Mouse (Mus musculus): ENCODE data around the gene Dnajc15. TPM values are rescaled to one million over a fixed set of nuclear protein-coding genes. Genes with fewer than 3 reads are reported as not detected.

Dnajc15 gene
- polyA plus RNA-seq, 1 experiment from 2014 or later = 86.3 TPM

GRCm38 (mm10) chr14:77795240-77795639 lies 79.7 kb downstream of the Dnajc15 start:
- H3K4me2 ChIP-seq (replicated peaks; ENCODE audit: low read depth) = no peak overlapping the region
- H3K4me1 ChIP-seq (replicated peaks; ENCODE audit: control insufficient read depth, insufficient read depth, low read length) = no peaks in the 10 kb centered on the region
- no peaks in the 10 kb centered on the region for H3K36me3 ChIP-seq (ENCODE audit: control insufficient read depth, insufficient read depth)
- no peaks in the 10 kb centered on the region for H3K9me3 ChIP-seq (ENCODE audit: control insufficient read depth)
- H3K27ac ChIP-seq (ENCODE audit: low read depth, low read length) = no peak overlapping the region
- H3K27me3 ChIP-seq (replicated peaks; ENCODE audit: control insufficient read depth, insufficient read depth, low read length) = no peaks in the 10 kb centered on the region
- no peak for ATAC-seq
- WGBS = 79% methylated on average over 5 of the region's 5 CpGs
- TF ChIP-seq CTCF (IDR thresholded peaks at IDR 0.05; ENCODE audit: low read depth) = no peak
- H3K9ac ChIP-seq (ENCODE audit: low read depth, low read length) = no peak overlapping the region
- H3K4me3 ChIP-seq (ENCODE audit: low read depth, low read length) = no peak overlapping the region

- no peak overlapping the region for H3K9ac ChIP-seq (ENCODE audit: low read depth, low read length)
- no peak for ATAC-seq
- 45% methylated on average over 7 of the region's 7 CpGs for WGBS
- TF ChIP-seq CTCF (IDR thresholded peaks at IDR 0.05; ENCODE audit: low read depth) = no peak
- no peaks in the 10 kb centered on the region for H3K36me3 ChIP-seq (ENCODE audit: control insufficient read depth, insufficient read depth)
- H3K4me2 ChIP-seq (replicated peaks; ENCODE audit: low read depth) = no peak overlapping the region
- H3K27me3 ChIP-seq (replicated peaks; ENCODE audit: control insufficient read depth, insufficient read depth, low read length) = no peaks in the 10 kb centered on the region
- no peaks in the 10 kb centered on the region for H3K4me1 ChIP-seq (replicated peaks; ENCODE audit: control insufficient read depth, insufficient read depth, low read length)
- H3K27ac ChIP-seq (ENCODE audit: low read depth, low read length) = no peak overlapping the region
- no peaks in the 10 kb centered on the region for H3K9me3 ChIP-seq (ENCODE audit: control insufficient read depth)
- H3K4me3 ChIP-seq (ENCODE audit: low read depth, low read length) = no peak overlapping the region
Measured at GRCm38 (mm10) chr14:77794285-77794949, 80.5 kb downstream of the Dnajc15 start.

- Histone ChIP-seq H3K27ac (ENCODE audit: low read depth, low read length) (no peak overlapping the region; the same call in 1 of the 2 replicates), H3K4me1 (replicated peaks; ENCODE audit: control insufficient read depth, insufficient read depth, low read length) (no peaks in the 10 kb centered on the region), H3K4me3 (ENCODE audit: low read depth, low read length) (no peak overlapping the region), H3K9me3 (ENCODE audit: control insufficient read depth) (no peaks in the 10 kb centered on the region), H3K27me3 (replicated peaks; ENCODE audit: control insufficient read depth, insufficient read depth, low read length) (no peaks in the 10 kb centered on the region), H3K4me2 (replicated peaks; ENCODE audit: low read depth) (no peak overlapping the region), H3K9ac (ENCODE audit: low read depth, low read length) (no peak overlapping the region), H3K36me3 (ENCODE audit: control insufficient read depth, insufficient read depth) (no peaks in the 10 kb centered on the region)
- no peak for ATAC-seq
- no peak for TF ChIP-seq CTCF (IDR thresholded peaks at IDR 0.05; ENCODE audit: low read depth)
- 91% methylated on average over 6 of the region's 6 CpGs for WGBS
Measured at GRCm38 (mm10) chr14:77792998-77793397, 81.9 kb downstream of the Dnajc15 start.

- Histone ChIP-seq H3K4me1 (replicated peaks; ENCODE audit: control insufficient read depth, insufficient read depth, low read length) (no peaks in the 10 kb centered on the region), H3K27me3 (replicated peaks; ENCODE audit: control insufficient read depth, insufficient read depth, low read length) (no peaks in the 10 kb centered on the region), H3K9me3 (ENCODE audit: control insufficient read depth) (no peaks in the 10 kb centered on the region), H3K4me3 (ENCODE audit: low read depth, low read length) (no peak overlapping the region), H3K9ac (ENCODE audit: low read depth, low read length) (no peak overlapping the region), H3K4me2 (replicated peaks; ENCODE audit: low read depth) (no peak overlapping the region), H3K27ac (ENCODE audit: low read depth, low read length) (no peak overlapping the region), H3K36me3 (ENCODE audit: control insufficient read depth, insufficient read depth) (no peaks in the 10 kb centered on the region)
- ATAC-seq = no peak
- peak; percentile 60 for TF ChIP-seq CTCF (IDR thresholded peaks at IDR 0.05; ENCODE audit: low read depth)
Measured at GRCm38 (mm10) chr14:77783217-77783616, 91.7 kb downstream of the Dnajc15 start.

- Histone ChIP-seq H3K4me2 (replicated peaks; ENCODE audit: low read depth) (no peak overlapping the region), H3K36me3 (ENCODE audit: control insufficient read depth, insufficient read depth) (no peaks in the 10 kb centered on the region), H3K27ac (ENCODE audit: low read depth, low read length) (no peak overlapping the region), H3K9me3 (ENCODE audit: control insufficient read depth) (no peaks in the 10 kb centered on the region), H3K27me3 (replicated peaks; ENCODE audit: control insufficient read depth, insufficient read depth, low read length) (no peaks in the 10 kb centered on the region), H3K4me3 (ENCODE audit: low read depth, low read length) (no peak overlapping the region), H3K9ac (ENCODE audit: low read depth, low read length) (no peak overlapping the region), H3K4me1 (replicated peaks; ENCODE audit: control insufficient read depth, insufficient read depth, low read length) (no peaks in the 10 kb centered on the region)
- no peak for ATAC-seq
- WGBS = 74% methylated on average over 1 of the region's 1 CpGs
- no peak for TF ChIP-seq CTCF (IDR thresholded peaks at IDR 0.05; ENCODE audit: low read depth)
Measured at GRCm38 (mm10) chr14:77777365-77777764, 97.6 kb downstream of the Dnajc15 start.

GRCm38 (mm10) chr14:77776005-77776531 lies 98.9 kb downstream of the Dnajc15 start:
- no peaks in the 10 kb centered on the region for H3K9me3 ChIP-seq (ENCODE audit: control insufficient read depth)
- no peak overlapping the region for H3K4me3 ChIP-seq (ENCODE audit: low read depth, low read length)
- no peaks in the 10 kb centered on the region for H3K36me3 ChIP-seq (ENCODE audit: control insufficient read depth, insufficient read depth)
- no peaks in the 10 kb centered on the region for H3K27me3 ChIP-seq (replicated peaks; ENCODE audit: control insufficient read depth, insufficient read depth, low read length)
- H3K4me1 ChIP-seq (replicated peaks; ENCODE audit: control insufficient read depth, insufficient read depth, low read length) = no peaks in the 10 kb centered on the region
- H3K27ac ChIP-seq (ENCODE audit: low read depth, low read length) = no peak overlapping the region
- TF ChIP-seq CTCF (IDR thresholded peaks at IDR 0.05; ENCODE audit: low read depth) = no peak
- WGBS = 77% methylated on average over 11 of the region's 11 CpGs
- H3K9ac ChIP-seq (ENCODE audit: low read depth, low read length) = no peak overlapping the region
- H3K4me2 ChIP-seq (replicated peaks; ENCODE audit: low read depth) = no peak overlapping the region
- ATAC-seq = no peak
